Mouse (Mus musculus): ENCODE measurements around the gene Inpp5f. TPM values are rescaled to one million over a fixed set of nuclear protein-coding genes. Genes with fewer than 3 reads are reported as not detected.

Gene Inpp5f
- total and polyA plus RNA-seq, 2 experiments from 2014 or later: 288 to 417 TPM

GRCm38 (mm10) chr7:128572030-128572429 is 39.1 kb upstream of the Inpp5f start:
- no peak overlapping the region for H3K4me3 ChIP-seq (ENCODE audit: low read length)
- WGBS: 72% methylated on average over 4 of the region's 4 CpGs
- no peak for TF ChIP-seq CTCF (IDR thresholded peaks at IDR 0.05; ENCODE audit: low read depth)

DNA sequence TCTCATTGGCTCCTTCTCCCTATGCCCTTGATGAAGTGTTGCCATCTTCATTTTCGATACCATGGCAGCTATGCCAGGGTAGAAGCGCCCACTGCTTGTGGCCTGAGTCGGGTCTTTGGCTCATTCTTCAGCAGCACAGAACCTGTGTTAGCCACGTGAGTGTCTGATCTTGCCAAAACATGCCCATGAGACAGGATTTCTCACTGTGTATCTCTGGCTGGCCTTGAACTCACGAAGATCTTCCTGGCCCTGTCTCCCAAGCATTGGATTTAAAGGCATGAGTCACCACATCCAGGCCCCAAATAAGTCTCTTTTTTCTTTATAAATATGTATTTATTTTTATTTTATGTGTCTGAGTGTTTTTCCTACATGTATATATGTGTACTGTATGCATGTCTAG is 35.9 kb upstream of the Inpp5f start:
- Histone ChIP-seq H3K4me3 (ENCODE audit: low read length) (no peak overlapping the region), H3K4me2 (ENCODE audit: low read depth, low read length) (no peak overlapping the region), H3K27me3 (ENCODE audit: insufficient read depth, low read length) (no peaks in the 10 kb centered on the region), H3K9ac (replicated peaks; ENCODE audit: low read length) (no peak overlapping the region), H3K27ac (no peak overlapping the region), H3K4me1 (ENCODE audit: insufficient read depth, low read length) (no peaks in the 10 kb centered on the region), H3K9me3 (ENCODE audit: low read length) (no peaks in the 10 kb centered on the region), H3K36me3 (ENCODE audit: insufficient read depth, low read length) (no peaks in the 10 kb centered on the region)
- ATAC-seq: no peak
- no peak for TF ChIP-seq CTCF (IDR thresholded peaks at IDR 0.05; ENCODE audit: low read depth)
- no peak for DNase-seq (ENCODE audit: low spot score)
- 87% methylated on average over 5 of the region's 5 CpGs for WGBS

More at GRCm38 (mm10) chr7:128572030-128572429, 39.1 kb upstream of the Inpp5f start:
- Histone ChIP-seq H3K27me3 (ENCODE audit: insufficient read depth, low read length) (no peaks in the 10 kb centered on the region), H3K9ac (replicated peaks; ENCODE audit: low read length) (no peak overlapping the region), H3K9me3 (ENCODE audit: low read length) (no peaks in the 10 kb centered on the region), H3K4me2 (ENCODE audit: low read depth, low read length) (no peak overlapping the region), H3K4me1 (ENCODE audit: insufficient read depth, low read length) (no peaks in the 10 kb centered on the region), H3K36me3 (ENCODE audit: insufficient read depth, low read length) (no peaks in the 10 kb centered on the region), H3K27ac (no peak overlapping the region)
- DNase-seq (ENCODE audit: low spot score): peak; percentile 18
- ATAC-seq: no peak

DNA sequence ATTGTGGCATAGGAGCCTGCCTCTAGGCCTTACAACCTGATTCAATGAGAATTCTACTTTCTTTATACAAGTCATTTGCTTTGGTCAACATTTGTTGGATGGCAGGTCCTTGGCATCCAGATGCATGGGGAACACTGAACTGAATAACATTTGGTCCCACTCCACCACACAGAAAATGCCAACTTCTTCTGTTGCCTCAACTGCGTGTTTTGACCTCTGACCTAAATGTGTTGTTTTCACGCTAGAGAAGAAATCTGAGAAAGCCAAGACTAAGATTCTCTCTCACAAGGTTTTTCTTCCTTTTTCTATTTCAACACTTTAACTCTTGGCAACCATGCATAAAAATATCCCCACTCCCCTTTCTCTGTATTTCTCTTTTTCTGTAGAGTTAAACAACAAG is 35.3 kb upstream of the Inpp5f start:
- H3K27me3 ChIP-seq (ENCODE audit: insufficient read depth, low read length): no peaks in the 10 kb centered on the region
- H3K27ac ChIP-seq: no peak overlapping the region
- ATAC-seq (no peak), DNase-seq (ENCODE audit: low spot score) (no peak)
- 67% methylated on average over 2 of the region's 2 CpGs for WGBS
- no peak for TF ChIP-seq CTCF (IDR thresholded peaks at IDR 0.05; ENCODE audit: low read depth)
- H3K9me3 ChIP-seq (ENCODE audit: low read length): no peaks in the 10 kb centered on the region
- H3K4me2 ChIP-seq (ENCODE audit: low read depth, low read length): no peak overlapping the region
- H3K4me3 ChIP-seq (ENCODE audit: low read length): no peak overlapping the region
- H3K9ac ChIP-seq (replicated peaks; ENCODE audit: low read length): no peak overlapping the region
- no peaks in the 10 kb centered on the region for H3K36me3 ChIP-seq (ENCODE audit: insufficient read depth, low read length)
- no peaks in the 10 kb centered on the region for H3K4me1 ChIP-seq (ENCODE audit: insufficient read depth, low read length)

DNA sequence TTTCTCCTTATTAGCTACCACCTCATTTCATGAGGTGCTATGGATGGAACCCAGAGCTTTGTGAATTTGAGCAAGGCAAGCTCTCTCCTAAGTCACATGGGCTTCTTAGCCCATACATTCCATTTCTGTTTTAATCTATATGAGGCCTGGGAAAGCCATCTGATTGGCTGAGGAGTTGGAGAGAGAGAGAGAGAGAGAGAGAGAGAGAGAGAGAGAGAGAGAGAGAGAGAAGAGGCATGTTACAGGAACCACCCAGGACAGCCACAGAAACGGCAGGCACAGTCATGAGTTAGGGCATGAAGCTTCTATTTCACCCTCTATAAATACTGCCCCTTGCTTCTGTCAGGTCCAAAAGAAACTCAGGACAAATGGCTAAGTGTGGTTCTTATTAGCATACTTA is 33.5 kb upstream of the Inpp5f start:
- Histone ChIP-seq H3K4me1 (ENCODE audit: insufficient read depth, low read length) (no peaks in the 10 kb centered on the region), H3K27ac (no peak overlapping the region), H3K9me3 (ENCODE audit: low read length) (no peaks in the 10 kb centered on the region), H3K36me3 (ENCODE audit: insufficient read depth, low read length) (no peaks in the 10 kb centered on the region), H3K4me2 (ENCODE audit: low read depth, low read length) (no peak overlapping the region), H3K27me3 (ENCODE audit: insufficient read depth, low read length) (no peaks in the 10 kb centered on the region), H3K9ac (replicated peaks; ENCODE audit: low read length) (no peak overlapping the region), H3K4me3 (ENCODE audit: low read length) (no peak overlapping the region)
- ATAC-seq (no peak), DNase-seq (ENCODE audit: low spot score) (no peak)
- no peak for TF ChIP-seq CTCF (IDR thresholded peaks at IDR 0.05; ENCODE audit: low read depth)
- WGBS: 59% methylated on average over 1 of the region's 1 CpGs

DNA sequence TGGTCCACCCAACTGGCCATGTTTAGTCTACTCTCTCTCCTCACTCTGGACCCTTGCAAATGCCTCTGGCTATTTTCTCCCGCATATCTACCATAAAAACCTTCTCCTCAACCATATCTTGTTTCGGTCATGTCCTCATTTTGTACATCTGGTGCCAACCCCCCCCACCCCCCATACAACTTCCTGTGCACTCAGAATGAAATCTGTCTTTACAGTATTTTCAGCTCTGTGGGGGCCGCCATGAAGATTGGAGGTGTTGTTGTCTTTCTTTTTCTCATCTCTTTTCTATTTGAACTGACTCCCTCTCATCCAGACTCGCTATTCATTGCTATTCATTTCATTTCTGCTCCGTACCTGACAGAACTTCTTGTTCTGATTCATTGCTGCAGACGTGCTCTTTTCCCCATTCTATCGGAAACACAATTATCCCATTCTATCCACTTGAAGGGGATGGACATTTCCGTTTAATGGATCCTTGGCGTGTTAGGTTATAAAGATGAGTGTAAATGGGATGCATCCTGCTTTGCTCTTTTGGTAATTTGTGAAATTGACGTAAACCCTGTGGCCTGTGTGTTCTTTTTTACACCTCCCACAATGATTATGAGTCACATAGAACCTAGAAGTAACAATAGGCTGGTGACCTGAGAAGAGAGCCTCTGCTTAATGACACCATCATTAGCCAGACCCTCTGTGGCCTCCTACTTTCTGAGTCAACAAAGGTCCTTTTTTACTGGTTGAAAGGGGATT is 32.8 kb upstream of the Inpp5f start:
- no peak overlapping the region for H3K9ac ChIP-seq (replicated peaks; ENCODE audit: low read length)
- DNase-seq (ENCODE audit: low spot score): no peak
- H3K4me2 ChIP-seq (ENCODE audit: low read depth, low read length): no peak overlapping the region
- no peak for ATAC-seq
- H3K4me1 ChIP-seq (ENCODE audit: insufficient read depth, low read length): no peaks in the 10 kb centered on the region
- H3K4me3 ChIP-seq (ENCODE audit: low read length): no peak overlapping the region
- WGBS: 69% methylated on average over 10 of the region's 10 CpGs
- H3K27ac ChIP-seq: no peak overlapping the region
- no peaks in the 10 kb centered on the region for H3K9me3 ChIP-seq (ENCODE audit: low read length)
- H3K27me3 ChIP-seq (ENCODE audit: insufficient read depth, low read length): no peaks in the 10 kb centered on the region
- TF ChIP-seq CTCF (IDR thresholded peaks at IDR 0.05; ENCODE audit: low read depth): no peak
- H3K36me3 ChIP-seq (ENCODE audit: insufficient read depth, low read length): no peaks in the 10 kb centered on the region

- Histone ChIP-seq H3K4me1 (ENCODE audit: insufficient read depth, low read length) (no peaks in the 10 kb centered on the region), H3K9ac (replicated peaks; ENCODE audit: low read length) (no peak overlapping the region), H3K27me3 (ENCODE audit: insufficient read depth, low read length) (no peaks in the 10 kb centered on the region), H3K9me3 (ENCODE audit: low read length) (no peaks in the 10 kb centered on the region), H3K4me2 (ENCODE audit: low read depth, low read length) (no peak overlapping the region), H3K4me3 (ENCODE audit: low read length) (no peak overlapping the region), H3K36me3 (ENCODE audit: insufficient read depth, low read length) (no peaks in the 10 kb centered on the region), H3K27ac (no peak overlapping the region)
- no peak for DNase-seq (ENCODE audit: low spot score)
- ATAC-seq: no peak
- WGBS: 83% methylated on average over 2 of the region's 2 CpGs
- no peak for TF ChIP-seq CTCF (IDR thresholded peaks at IDR 0.05; ENCODE audit: low read depth)
Measured at GRCm38 (mm10) chr7:128579381-128579780, 31.7 kb upstream of the Inpp5f start.

GRCm38 (mm10) chr7:128580318-128580717 is 30.8 kb upstream of the Inpp5f start:
- 90% methylated on average over 6 of the region's 6 CpGs for WGBS
- ATAC-seq: no peak
- no peaks in the 10 kb centered on the region for H3K27me3 ChIP-seq (ENCODE audit: insufficient read depth, low read length)

More at GRCm38 (mm10) chr7:128580318-128580717, 30.8 kb upstream of the Inpp5f start:
- no peaks in the 10 kb centered on the region for H3K4me1 ChIP-seq (ENCODE audit: insufficient read depth, low read length)
- H3K4me2 ChIP-seq (ENCODE audit: low read depth, low read length): no peak overlapping the region
- H3K36me3 ChIP-seq (ENCODE audit: insufficient read depth, low read length): no peaks in the 10 kb centered on the region
- no peak overlapping the region for H3K9ac ChIP-seq (replicated peaks; ENCODE audit: low read length)
- H3K9me3 ChIP-seq (ENCODE audit: low read length): no peaks in the 10 kb centered on the region
- no peak overlapping the region for H3K27ac ChIP-seq
- H3K4me3 ChIP-seq (ENCODE audit: low read length): no peak overlapping the region
- DNase-seq (ENCODE audit: low spot score): no peak
- TF ChIP-seq CTCF (IDR thresholded peaks at IDR 0.05; ENCODE audit: low read depth): no peak

All from hindbrain, postnatal 0 days (tissue).